Mouse (Mus musculus) intestine, embryonic 15.5 days (tissue): Measurements from ENCODE around the gene Agap3. TPM values are rescaled to one million over a fixed set of nuclear protein-coding genes. Genes with fewer than 3 reads are reported as not detected.

Source experiments
- ATAC-seq: fragments of 200-750 bp; cut with Nextera tagmentation; 2 replicates; pipeline ENCODE4 v1.8.0; 2017; ENCODE audit warnings: moderate TSS enrichment, moderate library complexity
- H3K27ac ChIP-seq: fragments of 300-500 bp; sonication (generic); 2 replicates; pipeline ENCODE4 v1.5.1; 2015; ENCODE audit warnings: mild to moderate bottlenecking, inconsistent platforms
- H3K27me3 ChIP-seq: fragments of 300-500 bp; sonication (generic); replicated peaks from 2 replicates; pipeline ENCODE4 v1.6.1; 2015; ENCODE audit warnings: inconsistent platforms
- H3K36me3 ChIP-seq: fragments of 300-500 bp; sonication (generic); 2 replicates; pipeline ENCODE4 v1.6.1; 2015; ENCODE audit warnings: inconsistent platforms
- H3K4me1 ChIP-seq: fragments of 300-500 bp; sonication (generic); replicated peaks from 2 replicates; pipeline ENCODE4 v1.6.1; 2015; ENCODE audit warnings: inconsistent platforms
- H3K4me2 ChIP-seq: fragments of 300-500 bp; sonication (generic); replicated peaks from 2 replicates; pipeline ENCODE4 v1.6.1; 2015; ENCODE audit warnings: mild to moderate bottlenecking, inconsistent platforms
- H3K4me3 ChIP-seq: fragments of 300-500 bp; sonication (generic); replicated peaks from 2 replicates; pipeline ENCODE4 v1.5.1; 2015; ENCODE audit warnings: inconsistent platforms
- H3K9ac ChIP-seq: fragments of 300-500 bp; sonication (generic); 2 replicates; pipeline ENCODE4 v1.6.1; 2015; ENCODE audit warnings: inconsistent platforms
- H3K9me3 ChIP-seq: fragments of 300-500 bp; sonication (generic); 2 replicates; pipeline ENCODE4 v1.6.1; 2016; ENCODE audit warnings: inconsistent platforms
- WGBS: fragments of 180-500 bp; shearing (Covaris S2); methylation state at CpG from one replicate; pipeline ENCODE4 v1.1.7; 2015; 5-methylcytosine and 5-hydroxymethylcytosine counted together
- polyA plus RNA-seq: library from polyadenylated mRNA; unstranded; fragments of >200 nt; fragmentation: Nextera tagmentation; extraction: Ambion mirVana; gene quantifications from 2 replicates; pipeline ENCODE4 v1.2.1, GENCODE M21; 2015

The Agap3 gene
- 28.7 and 28.9 TPM in 2 replicates for polyA plus RNA-seq

DNA sequence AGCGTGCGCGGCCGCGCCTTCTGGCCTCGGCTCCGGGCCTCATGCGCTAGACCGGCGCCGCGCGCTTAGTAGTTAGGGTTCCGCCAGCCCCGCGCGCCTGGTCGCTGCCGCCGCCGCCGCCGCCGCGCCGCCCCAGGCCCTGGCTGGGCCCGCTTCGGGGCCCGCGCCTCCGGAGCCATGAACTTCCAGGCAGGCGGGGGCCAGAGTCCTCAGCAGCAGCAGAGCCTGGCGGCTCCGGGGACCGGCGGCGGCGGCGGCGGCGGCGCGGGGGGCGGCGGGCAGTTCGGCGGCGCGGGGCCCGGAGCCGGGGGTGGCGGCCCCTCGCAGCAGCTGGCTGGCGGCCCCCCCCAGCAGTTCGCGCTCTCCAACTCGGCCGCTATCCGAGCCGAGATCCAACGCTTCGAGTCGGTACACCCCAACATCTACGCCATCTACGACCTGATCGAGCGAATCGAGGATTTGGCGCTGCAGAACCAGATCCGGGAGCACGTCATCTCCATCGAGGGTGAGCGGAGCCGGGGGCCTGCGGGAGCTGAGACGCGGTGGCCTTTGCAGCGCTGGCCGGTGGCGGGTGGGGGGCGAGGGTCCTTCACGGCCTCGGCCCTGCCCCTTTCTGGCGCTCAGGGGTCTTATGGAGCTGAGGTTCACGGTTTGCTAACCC is at the start of gene Agap3:
Gene Agap3 (plus strand): TSS at position 148 of the 661 bp plus-strand sequence.
- no peaks in the 10 kb centered on the region for H3K9me3 ChIP-seq

DNA sequence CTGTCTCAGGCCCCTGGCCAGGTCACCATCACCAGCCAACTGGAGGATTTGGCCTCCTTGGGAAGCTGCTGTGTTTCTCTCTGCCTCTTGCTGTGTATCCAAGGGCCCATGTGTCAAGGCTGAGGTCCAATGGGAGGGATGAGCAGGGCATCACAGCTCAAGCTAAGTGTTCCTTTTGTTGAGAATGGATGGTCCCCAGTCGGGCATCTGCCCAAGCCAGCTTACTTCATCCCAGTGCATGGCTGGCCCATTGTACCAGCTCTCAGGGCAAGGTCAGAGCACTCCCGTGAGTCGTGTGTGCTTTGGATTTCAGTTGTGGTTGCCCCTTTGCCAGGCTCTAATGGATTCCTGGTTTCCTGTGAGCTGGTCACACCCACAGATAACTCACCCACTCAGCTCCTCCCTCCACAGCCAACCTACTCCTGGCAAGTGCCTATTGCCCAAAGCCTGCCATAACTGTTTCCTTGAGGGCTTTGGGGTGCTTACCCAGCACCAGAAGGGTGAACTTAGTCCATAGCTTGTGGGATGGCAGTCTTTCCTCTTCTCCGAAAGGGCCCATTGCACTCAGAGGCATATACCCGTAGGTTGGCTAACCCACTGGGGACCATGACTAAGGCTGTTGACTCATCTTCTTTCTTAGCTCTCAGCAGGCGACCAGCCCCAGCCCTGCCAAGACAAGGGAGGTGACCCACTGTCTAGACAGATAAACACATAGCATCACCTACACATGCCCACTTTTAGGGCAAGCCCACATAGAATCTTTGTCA is 47.2 kb upstream of the Agap3 start:
- Histone ChIP-seq H3K27me3 (no peaks in the 10 kb centered on the region), H3K9me3 (no peaks in the 10 kb centered on the region), H3K4me2 (no peak overlapping the region), H3K36me3 (peaks cover 39% of the 10 kb centered on the region), H3K4me3 (no peak overlapping the region), H3K9ac (no peak overlapping the region), H3K27ac (no peak overlapping the region), H3K4me1 (no peaks in the 10 kb centered on the region)
- 86% methylated on average over 6 of the region's 6 CpGs for WGBS
- ATAC-seq, result no peak

More for the DNA sequence above, at the start of gene Agap3:
- Histone ChIP-seq H3K27me3 (no peaks in the 10 kb centered on the region), H3K4me3 (peak within 1 kb of the TSS; percentile 85), H3K36me3 (no peaks in the 10 kb centered on the region), H3K9ac (peak within 1 kb of the TSS; percentile 87), H3K27ac (peak within 1 kb of the TSS; percentile 91), H3K4me2 (peak within 1 kb of the TSS; percentile 89), H3K4me1 (peaks cover 43% of the 10 kb centered on the region)
- under 1% methylated on average over 66 of the region's 85 CpGs for WGBS
- peak; percentile 5 for ATAC-seq

DNA sequence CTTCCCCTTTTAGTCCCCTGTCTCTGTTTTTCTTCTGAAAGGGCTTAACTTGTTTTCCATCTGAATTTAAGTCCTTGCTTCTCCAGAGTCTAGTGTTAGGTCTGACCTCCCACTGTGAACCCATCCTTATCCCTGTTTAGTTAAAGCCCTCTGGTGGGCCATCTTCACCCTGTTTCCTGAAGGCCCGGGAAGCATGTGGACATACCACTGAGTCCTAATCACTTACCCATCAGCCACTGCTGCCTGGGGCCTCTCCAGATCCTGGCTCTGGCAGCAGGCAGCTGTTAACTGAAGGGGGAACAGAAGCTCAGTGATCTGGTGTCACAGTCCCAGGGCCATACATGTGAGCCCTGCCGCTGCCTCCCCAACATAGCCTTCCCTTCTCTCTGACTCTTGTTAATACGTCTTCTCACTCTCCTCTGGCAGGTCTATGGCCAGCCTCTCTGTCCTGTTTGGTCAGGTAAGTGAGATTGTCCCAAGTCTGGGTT is 46.5 kb upstream of the Agap3 start:
- Histone ChIP-seq H3K9me3 (no peaks in the 10 kb centered on the region), H3K27me3 (no peaks in the 10 kb centered on the region), H3K36me3 (peaks cover 36% of the 10 kb centered on the region), H3K9ac (no peak overlapping the region), H3K4me2 (no peak overlapping the region), H3K4me1 (no peaks in the 10 kb centered on the region), H3K4me3 (no peak overlapping the region), H3K27ac (no peak overlapping the region)
- WGBS, result 68% methylated on average over 3 of the region's 3 CpGs
- no peak for ATAC-seq

DNA sequence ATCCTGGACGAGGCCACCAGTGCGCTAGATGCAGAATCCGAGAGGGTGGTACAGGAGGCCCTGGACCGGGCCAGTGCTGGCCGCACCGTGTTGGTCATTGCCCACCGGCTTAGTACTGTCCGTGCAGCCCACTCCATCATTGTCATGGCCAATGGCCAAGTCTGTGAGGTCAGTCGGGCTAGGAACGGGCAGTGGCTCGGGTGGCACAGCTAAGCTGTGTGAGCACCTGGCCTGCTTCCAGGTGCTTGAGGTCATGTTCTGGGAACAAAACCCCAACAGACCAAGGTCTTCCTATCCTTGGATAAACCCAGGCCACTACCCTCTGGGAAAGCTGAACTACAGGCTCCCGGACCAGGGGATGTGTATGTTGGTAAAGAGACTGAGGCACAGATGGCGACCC is 43.3 kb upstream of the Agap3 start:
- H3K4me2 ChIP-seq, result no peak overlapping the region
- H3K9me3 ChIP-seq, result no peaks in the 10 kb centered on the region
- ATAC-seq, result no peak
- peaks cover 2% of the 10 kb centered on the region for H3K4me1 ChIP-seq
- no peak overlapping the region for H3K9ac ChIP-seq
- H3K27ac ChIP-seq, result no peak overlapping the region
- WGBS, result 90% methylated on average over 13 of the region's 13 CpGs
- H3K4me3 ChIP-seq, result no peak overlapping the region
- H3K36me3 ChIP-seq, result peaks cover 20% of the 10 kb centered on the region
- H3K27me3 ChIP-seq, result no peaks in the 10 kb centered on the region

DNA sequence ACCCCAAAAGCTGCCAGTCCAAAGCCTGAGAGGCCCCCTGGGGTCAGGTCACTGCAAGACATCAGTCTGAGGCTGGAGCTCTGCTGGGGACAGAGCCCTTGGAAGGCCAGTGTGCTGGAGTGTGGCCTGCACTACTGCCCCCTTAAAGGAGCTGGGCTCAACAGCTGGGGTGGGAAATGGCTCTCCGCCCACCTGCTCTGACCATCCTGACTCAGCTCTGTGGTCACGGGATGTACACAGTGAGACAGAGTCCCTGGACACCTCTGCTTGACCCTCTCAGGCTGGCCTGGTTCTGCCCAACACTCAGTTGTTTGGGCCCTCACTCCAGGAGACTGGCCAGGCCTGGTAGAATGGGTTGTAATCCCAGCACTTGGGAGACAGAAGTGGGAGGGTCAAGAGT is 42.5 kb upstream of the Agap3 start:
- Histone ChIP-seq H3K9ac (no peak overlapping the region), H3K27ac (no peak overlapping the region), H3K4me1 (peaks cover 5% of the 10 kb centered on the region), H3K9me3 (no peaks in the 10 kb centered on the region), H3K4me2 (no peak overlapping the region), H3K4me3 (no peak overlapping the region), H3K36me3 (peaks cover 20% of the 10 kb centered on the region), H3K27me3 (no peaks in the 10 kb centered on the region)
- 79% methylated on average over 2 of the region's 2 CpGs for WGBS
- no peak for ATAC-seq

DNA sequence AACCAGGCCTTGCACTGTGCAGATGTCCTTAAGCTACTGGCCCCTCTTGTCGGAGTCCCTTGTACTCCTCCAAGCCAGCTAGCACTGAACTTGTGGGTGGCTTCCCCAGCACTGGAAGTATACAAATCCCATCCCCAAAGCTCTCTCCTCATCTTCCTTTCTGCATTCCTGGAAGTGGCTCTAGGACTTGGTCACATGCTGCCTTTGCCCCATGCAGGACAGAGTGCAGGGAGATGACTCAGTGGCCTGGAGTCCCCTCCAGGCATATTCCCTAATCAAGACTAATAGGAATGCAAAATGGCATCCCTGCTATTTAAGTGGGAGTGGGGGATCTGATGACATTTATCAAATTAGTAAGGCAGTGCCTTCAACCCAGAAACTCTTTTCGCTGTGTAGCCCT is 39.9 kb upstream of the Agap3 start:
- no peaks in the 10 kb centered on the region for H3K27me3 ChIP-seq
- WGBS, result 57% methylated on average over 2 of the region's 2 CpGs
- no peak overlapping the region for H3K4me3 ChIP-seq
- peaks cover 8% of the 10 kb centered on the region for H3K36me3 ChIP-seq
- peaks cover 14% of the 10 kb centered on the region for H3K4me1 ChIP-seq
- H3K9me3 ChIP-seq, result no peaks in the 10 kb centered on the region
- ATAC-seq, result no peak
- no peak overlapping the region for H3K27ac ChIP-seq
- H3K9ac ChIP-seq, result no peak overlapping the region
- H3K4me2 ChIP-seq, result no peak overlapping the region

DNA sequence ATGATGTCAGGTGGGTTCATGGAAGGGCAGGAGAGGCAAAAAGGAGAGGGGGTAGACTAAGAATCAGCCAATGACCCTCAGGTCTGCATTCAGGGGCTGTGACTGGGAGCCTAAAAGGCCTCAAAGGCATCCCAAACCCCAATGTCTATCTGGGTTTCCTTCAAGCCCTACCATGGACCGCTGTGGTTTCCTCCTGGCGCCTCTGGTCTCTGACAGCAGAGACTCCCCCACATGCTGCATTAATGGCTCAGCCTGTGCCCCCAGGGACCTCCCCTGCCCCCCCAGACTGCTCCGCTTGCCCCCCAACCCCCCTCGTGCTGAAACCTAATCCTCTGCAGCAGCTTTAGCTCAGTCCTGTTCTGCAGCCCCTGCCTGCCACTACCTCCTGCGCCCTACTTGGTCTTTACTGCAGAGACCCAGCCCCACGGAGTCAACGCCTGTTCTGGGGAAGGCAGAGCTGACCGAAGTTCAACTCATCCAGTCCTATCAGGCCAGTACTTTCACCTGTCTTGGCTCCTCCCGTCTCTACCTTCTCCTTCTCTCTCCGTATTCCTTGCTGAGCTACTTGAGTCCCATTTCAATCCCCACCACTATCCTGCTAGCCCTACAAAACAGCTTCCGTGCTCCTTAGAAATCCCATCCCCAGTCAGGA is 38.8 kb upstream of the Agap3 start, which contains the start of gene Asic3:
Gene Asic3 (plus strand): TSS at position 351 of the 652 bp plus-strand sequence.
- Histone ChIP-seq H3K4me1 (peaks cover 14% of the 10 kb centered on the region), H3K4me3 (no peak within 1 kb of the TSS), H3K27me3 (no peaks in the 10 kb centered on the region), H3K4me2 (0 out of 2 replicates have a peak within 1 kb of the TSS, but pooled peaks have one; percentile 12), H3K9me3 (no peaks in the 10 kb centered on the region), H3K9ac (no peak within 1 kb of the TSS), H3K36me3 (peaks cover 4% of the 10 kb centered on the region), H3K27ac (no peak within 1 kb of the TSS)
- ATAC-seq, result peak; percentile 60
- WGBS, result 35% methylated on average over 11 of the region's 11 CpGs

DNA sequence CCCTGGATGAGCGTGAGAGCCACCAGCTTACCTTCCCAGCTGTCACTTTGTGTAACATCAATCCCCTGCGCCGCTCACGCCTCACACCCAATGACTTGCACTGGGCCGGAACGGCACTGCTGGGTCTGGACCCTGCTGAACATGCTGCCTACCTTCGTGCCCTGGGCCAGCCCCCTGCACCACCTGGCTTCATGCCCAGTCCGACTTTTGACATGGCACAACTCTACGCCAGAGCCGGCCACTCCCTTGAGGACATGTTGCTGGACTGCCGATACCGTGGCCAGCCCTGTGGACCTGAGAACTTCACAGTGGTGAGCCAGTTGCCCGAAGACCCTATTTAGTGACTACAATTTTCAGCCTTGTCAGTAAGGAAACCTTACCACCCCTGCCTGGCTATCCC is 38.0 kb upstream of the Agap3 start:
- Histone ChIP-seq H3K27me3 (no peaks in the 10 kb centered on the region), H3K4me3 (no peak overlapping the region), H3K4me1 (peaks cover 14% of the 10 kb centered on the region), H3K27ac (no peak overlapping the region), H3K9me3 (no peaks in the 10 kb centered on the region), H3K4me2 (0 out of 2 replicates have a peak overlapping the region, but pooled peaks have one; percentile 12), H3K9ac (no peak overlapping the region), H3K36me3 (no peaks in the 10 kb centered on the region)
- no peak for ATAC-seq
- WGBS, result 84% methylated on average over 13 of the region's 13 CpGs

DNA sequence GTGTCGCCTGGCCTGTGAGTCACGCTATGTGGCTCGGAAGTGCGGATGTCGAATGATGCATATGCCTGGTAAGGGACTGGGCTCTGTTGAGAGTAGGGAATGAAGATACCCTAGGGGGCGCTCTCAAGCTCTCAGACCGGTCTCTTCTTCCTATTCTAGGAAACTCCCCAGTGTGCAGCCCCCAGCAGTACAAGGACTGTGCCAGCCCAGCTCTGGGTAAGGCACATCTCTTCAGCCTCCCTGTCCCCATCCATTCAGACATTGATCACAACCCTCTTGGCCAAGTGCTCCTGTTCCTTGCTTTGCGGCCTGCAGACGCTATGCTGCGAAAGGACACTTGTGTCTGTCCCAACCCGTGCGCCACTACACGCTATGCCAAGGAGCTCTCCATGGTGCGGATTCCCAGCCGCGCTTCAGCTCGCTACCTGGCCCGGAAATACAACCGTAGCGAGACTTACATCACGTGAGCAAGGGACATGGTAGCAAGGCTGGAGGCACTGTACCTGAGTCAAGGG is 35.7 kb upstream of the Agap3 start:
- Histone ChIP-seq H3K36me3 (no peaks in the 10 kb centered on the region), H3K27ac (no peak overlapping the region), H3K4me1 (peaks cover 14% of the 10 kb centered on the region), H3K4me2 (peak overlapping the region; percentile 25; the same call in 1 of the 2 replicates), H3K4me3 (no peak overlapping the region), H3K27me3 (no peaks in the 10 kb centered on the region), H3K9ac (no peak overlapping the region), H3K9me3 (no peaks in the 10 kb centered on the region)
- ATAC-seq, result peak; percentile 72
- 3% methylated on average over 21 of the region's 21 CpGs for WGBS

DNA sequence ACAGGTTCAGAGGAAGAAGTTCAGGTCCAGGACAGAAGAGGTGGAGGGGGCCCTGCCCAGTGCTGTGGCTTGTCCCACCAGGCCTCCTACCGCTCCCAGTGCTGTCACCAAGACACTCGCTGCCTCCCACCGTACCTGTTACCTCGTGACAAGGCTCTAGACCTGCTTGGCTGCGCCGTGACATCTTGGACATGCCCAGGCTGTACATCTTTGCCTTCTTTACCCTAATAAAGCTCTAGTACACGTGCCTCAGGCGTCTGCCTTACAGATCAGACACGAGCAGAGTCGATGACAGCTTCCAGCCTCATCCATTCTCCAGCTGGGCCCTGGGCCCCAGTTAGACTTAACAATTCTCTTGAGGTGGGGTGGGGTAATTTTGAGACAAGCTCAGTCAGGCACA is 34.4 kb upstream of the Agap3 start:
- no peak overlapping the region for H3K27ac ChIP-seq
- no peak overlapping the region for H3K4me3 ChIP-seq
- WGBS, result 87% methylated on average over 10 of the region's 10 CpGs
- H3K27me3 ChIP-seq, result no peaks in the 10 kb centered on the region
- peaks cover 16% of the 10 kb centered on the region for H3K4me1 ChIP-seq
- H3K9ac ChIP-seq, result no peak overlapping the region
- H3K9me3 ChIP-seq, result no peaks in the 10 kb centered on the region
- no peak for ATAC-seq
- H3K36me3 ChIP-seq, result no peaks in the 10 kb centered on the region
- H3K4me2 ChIP-seq, result no peak overlapping the region

DNA sequence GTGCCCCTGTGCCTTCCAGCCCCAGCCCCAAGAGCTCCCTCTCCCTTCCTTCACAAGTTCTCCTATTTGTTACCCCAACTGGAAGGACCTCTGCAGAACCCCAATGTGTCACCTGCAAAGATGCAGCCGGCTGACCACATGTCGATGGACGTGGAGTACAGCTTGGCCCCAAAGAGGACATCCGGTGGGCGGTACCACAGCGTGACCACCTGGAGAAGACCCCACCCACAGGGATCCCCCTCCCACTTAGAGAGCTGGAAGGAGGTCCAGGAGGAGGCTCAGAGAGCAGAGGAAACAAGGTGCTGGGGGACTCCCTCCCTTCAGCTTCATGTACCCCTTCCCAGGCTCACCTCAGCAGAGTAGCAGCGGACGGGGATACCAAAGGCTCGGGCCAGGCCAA is 31.6 kb upstream of the Agap3 start:
- Histone ChIP-seq H3K36me3 (no peaks in the 10 kb centered on the region), H3K4me1 (peaks cover 22% of the 10 kb centered on the region), H3K27ac (no peak overlapping the region), H3K4me3 (no peak overlapping the region), H3K9me3 (no peaks in the 10 kb centered on the region), H3K4me2 (no peak overlapping the region), H3K27me3 (no peaks in the 10 kb centered on the region), H3K9ac (no peak overlapping the region)
- WGBS, result 88% methylated on average over 9 of the region's 9 CpGs
- no peak for ATAC-seq
